Mouse (Mus musculus) CH12.LX (cell line): ENCODE results near the gene Pgap3. TPM values are rescaled to one million over a fixed set of nuclear protein-coding genes. Genes with fewer than 3 reads are reported as not detected.

Source experiments
- DNase-seq: peaks from one replicate; pipeline ENCODE4 v3.0.0-alpha.2; 2013; ENCODE audit errors: extremely low read depth
- H3K27ac ChIP-seq: 2 replicates; pipeline ENCODE4 v1.5.1; 2012; ENCODE audit warnings: low read depth, mild to moderate bottlenecking, control low read depth, moderate library complexity; ENCODE audit not compliant: insufficient read depth
- H3K27me3 ChIP-seq: replicated peaks from 2 replicates; pipeline ENCODE3; 2012; ENCODE audit warnings: inconsistent platforms
- H3K36me3 ChIP-seq, 2 experiments: replicated peaks in 1 of 2; 2 replicates each; pipeline versions ENCODE3 to v1.6.1; 2012; ENCODE audit warnings: inconsistent platforms in 1 of 2, low read length in 1 of 2, mild to moderate bottlenecking in 1 of 2, mixed read lengths in 1 of 2, moderate library complexity in 1 of 2; ENCODE audit not compliant: control insufficient read depth in 1 of 2, insufficient read depth in 1 of 2
- H3K4me1 ChIP-seq, 2 experiments: 2 replicates each; pipeline ENCODE4 v1.6.1; 2012; ENCODE audit warnings: inconsistent platforms in 1 of 2, moderate library complexity in 1 of 2; ENCODE audit not compliant: insufficient read depth in 2 of 2, control insufficient read depth in 1 of 2
- H3K4me2 ChIP-seq: 2 replicates; pipeline ENCODE4 v1.6.1; 2012; ENCODE audit warnings: low read depth, mild to moderate bottlenecking, control low read depth; ENCODE audit not compliant: poor library complexity, insufficient read depth, severe bottlenecking
- H3K4me3 ChIP-seq, 3 experiments: fragments of 150-350 bp in 1 of 3; sonication (generic) in 1 of 3; replicated peaks in 1 of 3; 2 replicates each; pipeline versions ENCODE3 to v1.5.1; 2011 to 2012; ENCODE audit warnings: low read depth in 2 of 3, low read length in 2 of 3, mild to moderate bottlenecking in 2 of 3, moderate library complexity in 2 of 3, control low read depth in 1 of 3, improper control_type of control experiment in 1 of 3, inconsistent platforms in 1 of 3, mixed read lengths in 1 of 3; ENCODE audit not compliant: poor library complexity in 1 of 3
- H3K79me2 ChIP-seq: replicated peaks from 2 replicates; pipeline ENCODE4 v1.6.1; 2012; ENCODE audit warnings: mild to moderate bottlenecking, moderate library complexity; ENCODE audit not compliant: control insufficient read depth, poor library complexity, insufficient read depth, severe bottlenecking; ENCODE audit errors: extremely low read depth
- H3K9ac ChIP-seq: 2 replicates; pipeline ENCODE4 v1.6.1; 2012; ENCODE audit warnings: low read depth, mild to moderate bottlenecking, control low read depth, moderate library complexity; ENCODE audit not compliant: insufficient read depth
- H3K9me3 ChIP-seq: replicated peaks from 2 replicates; pipeline ENCODE3; 2012; ENCODE audit warnings: low read length, inconsistent platforms, mixed read lengths
- ELF1 ChIP-seq: IDR thresholded peaks from 2 replicates; pipeline ENCODE4 v1.6.1; 2014; ENCODE audit warnings: low read depth, mild to moderate bottlenecking, inconsistent platforms, low read length, improper control_type of control experiment
- ETS1 ChIP-seq: conservative IDR thresholded peaks from 2 replicates; pipeline ENCODE4 v1.6.1; 2012; ENCODE audit warnings: low read depth, mild to moderate bottlenecking, inconsistent platforms, low read length, improper control_type of control experiment, moderate library complexity
- GABPA ChIP-seq: IDR thresholded peaks from 2 replicates; pipeline ENCODE4 v1.6.1; 2012; ENCODE audit warnings: low read depth, low read length, improper control_type of control experiment, inconsistent platforms; ENCODE audit not compliant: insufficient replicate concordance
- JUN ChIP-seq: IDR thresholded peaks from 2 replicates; pipeline ENCODE4 v1.6.1; 2011; ENCODE audit warnings: low read depth, mild to moderate bottlenecking, low read length, improper control_type of control experiment, moderate library complexity; ENCODE audit not compliant: insufficient read depth
- JUND ChIP-seq: conservative IDR thresholded peaks from 2 replicates; pipeline ENCODE4 v1.6.1; 2011; ENCODE audit warnings: low read depth, low read length, improper control_type of control experiment
- KAT2A ChIP-seq: IDR thresholded peaks from 2 replicates; pipeline ENCODE4 v1.6.1; 2012; ENCODE audit warnings: low read length, improper control_type of control experiment, inconsistent platforms; ENCODE audit not compliant: insufficient replicate concordance
- MAFK ChIP-seq: IDR thresholded peaks from 2 replicates; pipeline ENCODE4 v1.6.1; 2011; ENCODE audit warnings: low read length, improper control_type of control experiment; ENCODE audit not compliant: insufficient replicate concordance
- MAX ChIP-seq: IDR thresholded peaks from 2 replicates; pipeline ENCODE4 v1.6.1; 2011; ENCODE audit warnings: low read length, improper control_type of control experiment
- MAZ ChIP-seq: IDR thresholded peaks from 2 replicates; pipeline ENCODE4 v1.6.1; 2012; ENCODE audit warnings: low read depth, mild to moderate bottlenecking, inconsistent platforms, low read length, improper control_type of control experiment, moderate library complexity
- MEF2A ChIP-seq: IDR thresholded peaks from 2 replicates; pipeline ENCODE4 v1.6.1; 2014; ENCODE audit warnings: low read depth, mild to moderate bottlenecking, inconsistent platforms, low read length, improper control_type of control experiment, borderline replicate concordance
- MXI1 ChIP-seq: IDR thresholded peaks from 2 replicates; pipeline ENCODE4 v1.6.1; 2011; ENCODE audit warnings: mild to moderate bottlenecking, low read depth, low read length, improper control_type of control experiment
- NRF1 ChIP-seq: IDR thresholded peaks from 2 replicates; pipeline ENCODE4 v1.6.1; 2014; ENCODE audit warnings: low read depth, mild to moderate bottlenecking, inconsistent platforms, low read length, improper control_type of control experiment, moderate library complexity
- POLR2A ChIP-seq: IDR thresholded peaks from 2 replicates; pipeline ENCODE4 v1.6.1; 2011; ENCODE audit warnings: low read depth, mild to moderate bottlenecking, improper control_type of control experiment, low read length
- RAD21 ChIP-seq: IDR thresholded peaks from 2 replicates; pipeline ENCODE4 v1.6.1; 2011; ENCODE audit warnings: low read depth, mild to moderate bottlenecking, low read length, improper control_type of control experiment, moderate library complexity
- SIN3A ChIP-seq: IDR thresholded peaks from 2 replicates; pipeline ENCODE4 v1.6.1; 2012; ENCODE audit warnings: low read length, improper control_type of control experiment, inconsistent platforms
- SMC3 ChIP-seq: IDR thresholded peaks from 2 replicates; pipeline ENCODE4 v1.6.1; 2011; ENCODE audit warnings: low read depth, low read length, improper control_type of control experiment
- TBP ChIP-seq: conservative IDR thresholded peaks from 2 replicates; pipeline ENCODE4 v1.6.1; 2011; ENCODE audit warnings: low read depth, low read length, improper control_type of control experiment
- TCF12 ChIP-seq: IDR thresholded peaks from 2 replicates; pipeline ENCODE4 v1.6.1; 2014; ENCODE audit warnings: low read depth, mild to moderate bottlenecking, inconsistent platforms, low read length, improper control_type of control experiment
- USF1 ChIP-seq: IDR thresholded peaks from 2 replicates; pipeline ENCODE4 v1.6.1; 2014; ENCODE audit warnings: low read depth, mild to moderate bottlenecking, inconsistent platforms, low read length, improper control_type of control experiment
- USF2 ChIP-seq: conservative IDR thresholded peaks from 2 replicates; pipeline ENCODE4 v1.6.1; 2011; ENCODE audit warnings: low read depth, low read length, improper control_type of control experiment
- ZKSCAN1 ChIP-seq: IDR thresholded peaks from 2 replicates; pipeline ENCODE4 v1.6.1; 2012; ENCODE audit warnings: low read depth, inconsistent platforms, low read length, improper control_type of control experiment, borderline replicate concordance
- ZNF384 ChIP-seq: IDR thresholded peaks from 2 replicates; pipeline ENCODE4 v1.6.1; 2012; ENCODE audit warnings: low read depth, low read length, improper control_type of control experiment, inconsistent platforms
- dilution Hi-C: fragments of 300-500 bp; cut with MboI; formaldehyde crosslinking; loops from 2 replicates; pipeline ENCODE4 v1.14.3; 2020; ENCODE audit warnings: low sequenced_read_pairs; ENCODE audit not compliant: extremely low pct_unique_long_range_greater_than_20kb, extremely low pct_ligation_motif_present
- in situ Hi-C: fragments of 300-500 bp; cut with MboI; formaldehyde crosslinking; loops from 3 replicates; pipeline ENCODE4 v1.14.3; 2019; ENCODE audit warnings: low sequenced_read_pairs, low pct_ligation_motif_present, low pct_unique_long_range_greater_than_20kb, mixed read lengths
- polyA plus RNA-seq: library from polyadenylated mRNA; unstranded; fragments of >175 nt; gene quantifications from 2 replicates; pipeline ENCODE4 v1.2.1, GENCODE M21; 2012; ENCODE audit warnings: low read depth; ENCODE audit not compliant: insufficient read length
- total RNA-seq, 2 experiments: library from RNA; depleted of rRNA; stranded (reverse); fragments of 300-350 nt in 1 of 2; fragments of >200 nt in 1 of 2; gene quantifications; 2 replicates each; pipeline ENCODE4 v1.2.3; 2012 to 2014

Pgap3 gene
- total and polyA plus RNA-seq, 3 experiments = 3.3 to 6.9 (median 6.5) TPM

DNA sequence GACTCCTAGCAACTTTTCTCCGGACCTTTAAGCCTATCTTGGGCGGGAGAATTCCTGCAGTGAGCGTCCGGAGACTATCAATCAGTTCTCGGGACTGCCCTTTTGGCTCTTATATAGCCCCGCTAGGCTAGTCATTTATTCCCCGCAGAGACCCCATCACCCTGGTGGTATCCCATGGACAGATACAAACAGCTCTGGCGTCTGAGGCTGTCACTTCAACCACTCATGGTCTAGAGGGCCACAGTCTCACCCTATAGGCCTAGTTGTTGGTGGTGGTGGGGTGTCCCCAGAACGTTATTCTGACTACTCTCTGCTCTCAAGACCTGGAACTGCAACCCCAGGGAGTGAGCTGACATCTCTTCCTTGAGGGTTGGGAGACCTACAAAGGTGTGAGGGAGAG, 51.0 kb downstream of the Pgap3 start:
- Histone ChIP-seq H3K27ac (no peak overlapping the region), H3K9ac (no peak overlapping the region), H3K4me2 (no peak overlapping the region), H3K4me1 (peaks cover 3 to 9% of the 10 kb centered on the region in 2 experiments; a peak in 3 of 4 replicates), H3K79me2 (no peaks in the 10 kb centered on the region), H3K4me3 (no peak overlapping the region), H3K9me3 (no peaks in the 10 kb centered on the region), H3K36me3 (no peaks in the 10 kb centered on the region), H3K27me3 (peaks cover 86% of the 10 kb centered on the region)
- in situ Hi-C loops = loop anchor here (25.0 kb wide), 1 partner anchor 288 kb away; the partner anchor contains the start of genes Gm12355, Gsdma2 and Gsdma3
- DNase-seq = no peak
- dilution Hi-C loops = no loop called here
- TF ChIP-seq USF1 = no peak
- no peak for TF ChIP-seq SIN3A
- no peak for TF ChIP-seq ELF1
- no peak for TF ChIP-seq KAT2A
- TF ChIP-seq MAZ = no peak
- no peak for TF ChIP-seq POLR2A

DNA sequence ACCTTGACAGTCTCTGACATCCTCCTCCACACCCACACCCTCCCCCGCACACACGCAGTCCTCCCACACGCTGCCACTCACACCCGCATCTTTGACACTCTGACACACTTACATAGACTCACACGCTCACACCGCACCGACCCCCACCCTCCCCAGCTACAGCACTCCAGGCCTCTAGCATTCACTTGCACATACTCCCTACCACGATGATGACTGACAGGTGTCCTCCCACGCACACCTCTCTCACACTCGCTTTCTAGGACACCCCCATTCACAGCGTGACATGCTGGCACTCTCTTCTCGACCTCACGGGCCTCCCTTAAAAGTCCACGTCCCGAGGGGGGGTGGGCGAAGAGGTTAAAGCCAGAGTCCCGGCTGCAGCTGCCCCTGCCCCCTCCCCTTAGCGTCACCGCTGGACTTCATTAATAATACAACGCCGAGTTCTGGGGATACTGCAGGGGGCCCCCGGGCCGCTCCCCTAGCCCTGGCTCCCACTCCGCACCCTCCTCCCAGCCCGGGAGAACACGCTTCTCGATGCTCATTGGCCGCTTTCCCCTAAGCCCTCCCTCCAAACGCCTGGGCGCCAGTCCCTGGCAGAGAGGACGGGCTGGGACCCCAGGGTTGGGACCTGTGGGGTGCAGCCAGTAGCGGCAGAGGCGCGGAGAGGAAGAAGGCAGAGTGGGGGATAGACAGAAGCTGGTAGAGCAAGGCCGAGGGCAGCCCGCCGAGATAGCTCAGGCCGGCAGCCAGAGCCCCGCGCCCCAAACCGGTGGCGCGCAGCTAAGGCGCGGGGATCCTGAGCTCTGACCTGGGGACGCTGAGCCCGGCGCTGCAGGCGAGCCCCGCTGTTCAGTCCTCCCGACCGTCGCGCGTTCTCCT, 52.0 kb downstream of the Pgap3 start, which contains the start of gene Ppp1r1b:
TSS of gene Ppp1r1b (plus strand) at position 322 of the 879 bp plus-strand sequence.
- peaks cover 3 to 9% of the 10 kb centered on the region in 2 experiments; a peak in 3 of 4 replicates for H3K4me1 ChIP-seq
- no peak within 1 kb of the TSS for H3K4me2 ChIP-seq
- dilution Hi-C loops = no loop called here
- DNase-seq = no peak
- H3K79me2 ChIP-seq = no peaks in the 10 kb centered on the region
- no peak within 1 kb of the TSS for H3K27ac ChIP-seq
- H3K9ac ChIP-seq = no peak within 1 kb of the TSS
- no peaks in the 10 kb centered on the region for H3K36me3 ChIP-seq
- peaks cover 80% of the 10 kb centered on the region for H3K27me3 ChIP-seq
- in situ Hi-C loops = loop anchor here (25.0 kb wide), 1 partner anchor 289 kb away; the partner anchor contains the start of genes Gm12355, Gsdma2 and Gsdma3
- no peak within 1 kb of the TSS for H3K4me3 ChIP-seq
- TF ChIP-seq ZNF384 = no peak
- H3K9me3 ChIP-seq = no peaks in the 10 kb centered on the region

DNA sequence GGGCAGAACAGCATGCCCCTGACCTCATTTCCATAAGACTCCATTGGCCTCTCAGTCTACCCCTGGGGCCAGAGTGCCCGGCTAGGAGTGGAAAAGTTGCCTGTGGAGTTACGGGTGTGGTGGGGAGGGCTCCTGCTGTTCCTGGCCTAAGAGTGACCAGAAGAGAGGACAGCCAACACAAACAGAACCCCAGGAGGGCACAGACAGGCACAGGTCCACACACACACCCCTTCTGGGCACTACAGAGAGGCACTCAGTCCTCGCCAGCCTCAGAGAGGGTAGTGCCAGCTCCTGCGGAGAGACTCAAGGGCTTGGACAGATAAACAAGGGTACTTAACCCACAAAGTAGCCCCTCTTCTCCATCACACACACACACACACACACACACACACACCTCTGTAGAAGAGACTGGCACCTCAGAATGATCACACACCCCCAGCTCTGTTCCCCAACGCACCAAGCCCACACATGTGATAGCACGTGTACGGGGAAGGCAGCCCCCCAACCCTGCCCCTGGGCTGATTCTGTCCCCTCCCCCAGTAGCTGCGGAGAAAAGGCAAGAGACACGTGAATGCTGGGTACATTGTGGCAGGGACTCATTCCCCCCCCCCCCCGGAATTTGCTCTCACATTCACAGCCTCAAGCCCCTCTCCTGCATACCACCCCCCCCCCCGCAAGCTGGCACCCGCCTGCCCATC, 52.8 kb downstream of the Pgap3 start:
- no peak overlapping the region for H3K4me3 ChIP-seq
- no peak for DNase-seq
- no peak overlapping the region for H3K9ac ChIP-seq
- no peaks in the 10 kb centered on the region for H3K36me3 ChIP-seq
- H3K27ac ChIP-seq = no peak overlapping the region
- H3K4me2 ChIP-seq = no peak overlapping the region
- in situ Hi-C loops (loop anchor here (25.0 kb wide), 1 partner anchor 290 kb away; the partner anchor contains the start of genes Gm12355, Gsdma2 and Gsdma3), dilution Hi-C loops (no loop called here)
- peaks cover 73% of the 10 kb centered on the region for H3K27me3 ChIP-seq
- H3K4me1 ChIP-seq = peaks cover 5 to 14% of the 10 kb centered on the region in 2 experiments; a peak in 3 of 4 replicates
- no peaks in the 10 kb centered on the region for H3K79me2 ChIP-seq
- no peaks in the 10 kb centered on the region for H3K9me3 ChIP-seq
- TF ChIP-seq NRF1 = no peak
- TF ChIP-seq TBP = no peak
- TF ChIP-seq ZNF384 = no peak
- TF ChIP-seq MAFK = no peak
- no peak for TF ChIP-seq JUN
- no peak for TF ChIP-seq ETS1
- TF ChIP-seq MXI1 = no peak
- TF ChIP-seq GABPA = no peak
- TF ChIP-seq USF1 = no peak
- TF ChIP-seq MEF2A = no peak
- no peak for TF ChIP-seq TCF12
- no peak for TF ChIP-seq ZKSCAN1
- TF ChIP-seq RAD21 = no peak
- no peak for TF ChIP-seq MAX
- no peak for TF ChIP-seq USF2
- no peak for TF ChIP-seq SMC3
- no peak for TF ChIP-seq JUND
